Mouse (Mus musculus): ENCODE measurements around the gene Naaladl2. TPM values are rescaled to one million over a fixed set of nuclear protein-coding genes. Genes with fewer than 3 reads are reported as not detected.

Naaladl2 gene
- polyA plus RNA-seq, 1 experiment from 2014 or later, result 4.0 TPM

DNA sequence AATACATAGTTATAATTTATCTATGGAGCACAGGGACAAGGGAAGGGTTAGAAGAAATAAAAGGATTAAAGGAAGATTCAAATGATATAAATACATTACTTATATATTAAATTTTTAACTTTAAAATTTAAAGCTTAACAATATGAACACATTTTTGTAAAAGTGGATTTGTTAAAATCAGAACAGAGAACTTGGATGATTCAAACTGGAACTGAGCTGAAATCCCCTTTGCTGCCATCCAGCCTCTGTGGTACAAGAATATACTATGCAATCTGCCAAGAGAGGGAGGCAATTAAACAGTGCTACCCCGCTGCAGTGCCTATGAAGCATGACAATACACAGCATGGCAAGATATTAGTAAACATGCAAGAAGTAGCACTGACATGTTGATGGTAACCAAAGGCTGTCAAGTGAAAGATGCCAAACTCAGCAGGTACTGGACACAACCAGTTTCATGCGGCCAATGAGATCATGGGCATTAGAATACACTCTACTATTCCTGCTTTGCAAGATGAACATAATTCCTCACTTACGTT lies 238.6 kb downstream of the Naaladl2 start:
- H3K27ac ChIP-seq (ENCODE audit: low read depth, low read length), result no peak overlapping the region
- H3K4me2 ChIP-seq (replicated peaks; ENCODE audit: low read depth, low read length), result no peak overlapping the region
- no peak overlapping the region for H3K9ac ChIP-seq (ENCODE audit: low read depth, low read length)
- no peaks in the 10 kb centered on the region for H3K27me3 ChIP-seq (ENCODE audit: control insufficient read depth, insufficient read depth, low read length)
- no peaks in the 10 kb centered on the region for H3K9me3 ChIP-seq (ENCODE audit: control insufficient read depth, low read length)
- WGBS, result 91% methylated on average over 3 of the region's 3 CpGs
- no peak for ATAC-seq (ENCODE audit: low FRiP score, low TSS enrichment)
- no peak overlapping the region for H3K4me3 ChIP-seq (ENCODE audit: low read length)
- H3K4me1 ChIP-seq (ENCODE audit: control insufficient read depth, insufficient read depth, low read length), result no peaks in the 10 kb centered on the region
- H3K36me3 ChIP-seq (ENCODE audit: control insufficient read depth, insufficient read depth, low read length), result no peaks in the 10 kb centered on the region

DNA sequence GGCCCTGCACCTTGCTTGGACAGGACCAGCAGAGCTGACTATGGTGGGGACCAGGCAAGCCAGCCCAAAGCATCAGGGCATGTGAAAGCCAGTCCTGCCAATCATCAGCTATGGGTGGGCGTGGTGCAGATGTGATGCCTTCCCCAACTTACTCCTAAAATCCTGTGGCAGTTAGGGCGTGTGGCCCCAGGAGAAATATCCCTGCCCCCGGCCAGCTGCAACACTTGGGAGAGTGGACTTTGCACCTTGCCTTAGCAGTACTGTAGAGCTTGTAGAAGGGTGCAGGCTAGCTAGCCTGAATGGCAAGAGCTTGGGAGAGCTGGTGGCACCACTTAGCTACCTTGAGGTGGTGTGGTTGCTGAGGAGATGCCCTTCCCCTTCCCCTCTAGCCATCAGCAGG lies 255.3 kb downstream of the Naaladl2 start:
- Histone ChIP-seq H3K36me3 (ENCODE audit: control insufficient read depth, insufficient read depth, low read length) (no peaks in the 10 kb centered on the region), H3K9ac (ENCODE audit: low read depth, low read length) (no peak overlapping the region), H3K9me3 (ENCODE audit: control insufficient read depth, low read length) (no peaks in the 10 kb centered on the region), H3K4me3 (ENCODE audit: low read length) (no peak overlapping the region), H3K27ac (ENCODE audit: low read depth, low read length) (no peak overlapping the region), H3K4me1 (ENCODE audit: control insufficient read depth, insufficient read depth, low read length) (no peaks in the 10 kb centered on the region), H3K4me2 (replicated peaks; ENCODE audit: low read depth, low read length) (no peak overlapping the region), H3K27me3 (ENCODE audit: control insufficient read depth, insufficient read depth, low read length) (no peaks in the 10 kb centered on the region)
- 91% methylated on average over 3 of the region's 3 CpGs for WGBS
- ATAC-seq (ENCODE audit: low FRiP score, low TSS enrichment), result no peak

DNA sequence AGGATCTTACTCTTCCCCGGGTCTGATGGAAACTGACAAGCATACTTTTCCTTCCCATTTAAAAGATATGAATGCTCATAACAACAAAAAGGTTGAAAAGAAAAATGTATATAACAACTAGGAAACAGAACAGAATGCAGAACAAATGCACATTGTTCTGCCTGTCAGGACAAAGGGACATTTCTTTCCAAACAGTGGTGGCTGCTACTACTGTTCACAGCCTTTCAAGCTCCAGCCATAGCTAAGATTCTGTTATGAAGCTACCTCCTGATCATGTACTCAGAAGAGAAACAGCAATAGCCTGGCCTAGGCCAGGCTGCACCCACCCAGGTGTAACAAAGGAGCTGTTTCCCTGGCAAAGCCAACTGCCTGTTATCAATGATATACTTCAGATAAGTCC lies 271.8 kb downstream of the Naaladl2 start:
- H3K4me3 ChIP-seq (ENCODE audit: low read length), result no peak overlapping the region
- H3K36me3 ChIP-seq (ENCODE audit: control insufficient read depth, insufficient read depth, low read length), result no peaks in the 10 kb centered on the region
- no peak for ATAC-seq (ENCODE audit: low FRiP score, low TSS enrichment)
- no peak overlapping the region for H3K4me2 ChIP-seq (replicated peaks; ENCODE audit: low read depth, low read length)
- H3K27me3 ChIP-seq (ENCODE audit: control insufficient read depth, insufficient read depth, low read length), result no peaks in the 10 kb centered on the region
- H3K9me3 ChIP-seq (ENCODE audit: control insufficient read depth, low read length), result no peaks in the 10 kb centered on the region
- no peak overlapping the region for H3K27ac ChIP-seq (ENCODE audit: low read depth, low read length)
- WGBS, result 80% methylated on average over 1 of the region's 1 CpGs
- no peaks in the 10 kb centered on the region for H3K4me1 ChIP-seq (ENCODE audit: control insufficient read depth, insufficient read depth, low read length)
- H3K9ac ChIP-seq (ENCODE audit: low read depth, low read length), result no peak overlapping the region

DNA sequence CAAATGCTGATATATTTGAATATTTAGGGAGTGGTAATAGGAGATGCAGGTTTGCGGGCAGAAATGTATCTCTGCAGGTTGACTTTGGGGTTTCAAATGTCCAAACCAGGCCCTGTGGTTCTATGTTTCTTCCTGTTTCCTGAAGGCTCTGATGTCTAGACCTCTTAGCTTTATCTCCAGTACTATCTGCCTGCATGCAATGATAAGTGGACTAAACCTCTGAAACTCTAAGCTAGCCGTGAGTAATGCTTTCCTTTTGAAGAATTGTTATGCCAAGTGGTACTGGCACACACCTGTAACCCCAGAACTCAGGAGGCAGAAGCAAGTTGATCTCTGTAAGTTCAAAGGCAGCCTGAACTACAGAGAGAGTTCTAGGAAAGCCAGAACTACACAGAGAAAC lies 291.1 kb downstream of the Naaladl2 start:
- Histone ChIP-seq H3K4me1 (ENCODE audit: control insufficient read depth, insufficient read depth, low read length) (no peaks in the 10 kb centered on the region), H3K9me3 (ENCODE audit: control insufficient read depth, low read length) (no peaks in the 10 kb centered on the region), H3K27ac (ENCODE audit: low read depth, low read length) (no peak overlapping the region), H3K9ac (ENCODE audit: low read depth, low read length) (no peak overlapping the region), H3K4me2 (replicated peaks; ENCODE audit: low read depth, low read length) (no peak overlapping the region), H3K27me3 (ENCODE audit: control insufficient read depth, insufficient read depth, low read length) (no peaks in the 10 kb centered on the region), H3K36me3 (ENCODE audit: control insufficient read depth, insufficient read depth, low read length) (no peaks in the 10 kb centered on the region), H3K4me3 (ENCODE audit: low read length) (no peak overlapping the region)
- no peak for ATAC-seq (ENCODE audit: low FRiP score, low TSS enrichment)
- WGBS, result 74% methylated on average over 2 of the region's 2 CpGs

DNA sequence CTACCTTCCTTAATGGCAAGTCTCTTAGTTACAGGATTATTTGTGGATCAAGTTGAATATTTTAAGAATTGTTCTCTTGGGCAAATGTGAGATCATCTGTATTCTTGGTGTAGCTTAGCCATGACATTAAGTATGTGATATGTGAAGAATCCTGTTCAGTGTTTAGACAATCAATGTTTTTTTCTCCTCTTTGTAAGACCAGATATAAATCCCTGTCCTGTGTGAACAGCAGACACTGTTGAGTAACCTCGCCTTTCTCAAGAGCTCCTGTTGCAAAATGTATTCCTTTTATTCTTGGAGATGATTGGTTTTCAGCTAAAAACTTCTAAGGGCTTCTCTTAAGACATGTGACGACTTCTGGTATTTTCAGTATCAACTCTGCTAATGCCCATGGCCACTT lies 347.3 kb downstream of the Naaladl2 start:
- Histone ChIP-seq H3K36me3 (ENCODE audit: control insufficient read depth, insufficient read depth, low read length) (no peaks in the 10 kb centered on the region), H3K27ac (ENCODE audit: low read depth, low read length) (no peak overlapping the region), H3K9ac (ENCODE audit: low read depth, low read length) (no peak overlapping the region), H3K27me3 (ENCODE audit: control insufficient read depth, insufficient read depth, low read length) (no peaks in the 10 kb centered on the region), H3K9me3 (ENCODE audit: control insufficient read depth, low read length) (no peaks in the 10 kb centered on the region), H3K4me1 (ENCODE audit: control insufficient read depth, insufficient read depth, low read length) (no peaks in the 10 kb centered on the region), H3K4me2 (replicated peaks; ENCODE audit: low read depth, low read length) (no peak overlapping the region), H3K4me3 (ENCODE audit: low read length) (no peak overlapping the region)
- ATAC-seq (ENCODE audit: low FRiP score, low TSS enrichment), result no peak
- 69% methylated on average over 2 of the region's 2 CpGs for WGBS

DNA sequence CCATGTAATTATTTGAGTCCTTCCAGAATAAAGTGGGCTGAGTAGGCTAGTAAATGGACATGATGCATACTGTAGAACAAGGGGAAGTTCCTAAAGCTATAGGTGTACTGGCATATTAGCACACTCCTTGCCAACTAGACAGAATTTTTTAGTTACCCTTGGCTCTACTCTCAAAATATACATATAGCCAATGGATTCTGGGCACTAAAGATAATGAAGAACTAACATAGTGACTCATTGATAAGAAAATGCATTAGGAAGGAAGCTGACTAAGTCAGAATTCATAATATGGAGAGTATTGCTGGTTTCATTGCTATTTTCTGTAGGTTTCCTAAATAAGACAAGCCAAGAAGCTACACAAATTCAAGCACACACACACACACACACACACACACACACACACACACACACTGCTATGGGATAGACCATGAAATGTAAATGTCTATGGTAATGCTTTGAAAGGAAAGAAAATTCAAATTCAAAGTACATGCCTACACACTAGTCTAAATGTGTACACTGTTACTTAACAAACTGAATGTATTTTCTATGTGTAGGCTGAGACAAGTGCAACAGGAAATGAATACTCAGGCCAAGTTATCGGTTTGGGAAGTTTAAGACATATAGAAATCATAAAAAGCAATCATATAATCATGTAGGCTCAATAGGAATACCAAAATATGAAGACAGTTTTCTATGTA lies 356.5 kb downstream of the Naaladl2 start:
- H3K4me2 ChIP-seq (replicated peaks; ENCODE audit: low read depth, low read length), result no peak overlapping the region
- no peaks in the 10 kb centered on the region for H3K36me3 ChIP-seq (ENCODE audit: control insufficient read depth, insufficient read depth, low read length)
- no peak overlapping the region for H3K9ac ChIP-seq (ENCODE audit: low read depth, low read length)
- no peaks in the 10 kb centered on the region for H3K9me3 ChIP-seq (ENCODE audit: control insufficient read depth, low read length)
- no peak for ATAC-seq (ENCODE audit: low FRiP score, low TSS enrichment)
- no peaks in the 10 kb centered on the region for H3K27me3 ChIP-seq (ENCODE audit: control insufficient read depth, insufficient read depth, low read length)
- no peaks in the 10 kb centered on the region for H3K4me1 ChIP-seq (ENCODE audit: control insufficient read depth, insufficient read depth, low read length)
- no peak overlapping the region for H3K27ac ChIP-seq (ENCODE audit: low read depth, low read length)
- 80% methylated on average over 1 of the region's 1 CpGs for WGBS
- H3K4me3 ChIP-seq (ENCODE audit: low read length), result no peak overlapping the region

DNA sequence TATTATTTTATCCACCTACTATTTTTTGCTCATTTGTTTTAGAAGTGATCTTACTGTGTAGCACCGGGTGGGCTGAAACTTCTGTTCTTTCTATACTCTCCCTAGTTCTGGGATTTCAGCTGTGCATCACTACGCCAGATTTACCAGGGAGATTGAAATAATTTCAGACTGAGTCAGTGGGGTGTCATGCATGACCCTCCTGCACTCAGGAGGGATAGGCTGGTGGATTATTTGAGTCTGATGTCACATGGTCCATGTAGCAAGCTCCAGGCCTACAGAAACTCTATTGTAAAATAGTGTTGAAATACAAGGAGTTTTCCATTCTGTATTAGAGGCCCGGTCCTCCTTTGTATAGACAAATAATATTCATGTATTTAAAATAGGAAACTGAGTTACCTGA lies 360.0 kb downstream of the Naaladl2 start:
- no peak for ATAC-seq (ENCODE audit: low FRiP score, low TSS enrichment)
- H3K4me2 ChIP-seq (replicated peaks; ENCODE audit: low read depth, low read length), result no peak overlapping the region
- no peak overlapping the region for H3K27ac ChIP-seq (ENCODE audit: low read depth, low read length)
- no peaks in the 10 kb centered on the region for H3K27me3 ChIP-seq (ENCODE audit: control insufficient read depth, insufficient read depth, low read length)
- no peak overlapping the region for H3K9ac ChIP-seq (ENCODE audit: low read depth, low read length)
- no peaks in the 10 kb centered on the region for H3K9me3 ChIP-seq (ENCODE audit: control insufficient read depth, low read length)
- no peak overlapping the region for H3K4me3 ChIP-seq (ENCODE audit: low read length)
- H3K36me3 ChIP-seq (ENCODE audit: control insufficient read depth, insufficient read depth, low read length), result no peaks in the 10 kb centered on the region
- 82% methylated on average over 3 of the region's 3 CpGs for WGBS
- no peaks in the 10 kb centered on the region for H3K4me1 ChIP-seq (ENCODE audit: control insufficient read depth, insufficient read depth, low read length)

DNA sequence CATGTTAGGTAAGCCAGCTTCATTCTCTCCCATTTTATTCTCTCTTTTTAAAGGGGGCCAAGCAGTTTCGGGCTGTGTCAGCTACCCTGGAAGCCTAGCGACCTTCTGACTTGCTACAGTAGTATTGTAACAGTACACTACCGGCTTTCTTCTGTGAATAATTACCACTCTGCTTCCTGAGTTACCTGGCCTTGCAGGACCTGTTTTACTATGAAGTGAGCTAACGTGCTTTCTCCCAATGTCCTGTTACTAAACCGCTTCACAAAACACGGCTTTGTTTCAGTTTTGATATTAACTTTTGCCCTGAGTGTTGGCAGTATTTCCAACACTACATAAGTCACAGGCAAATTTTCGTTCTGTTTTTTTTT lies 360.6 kb downstream of the Naaladl2 start:
- peak overlapping the region; percentile 71; the same call in 1 of the 2 replicates for H3K27ac ChIP-seq (ENCODE audit: low read depth, low read length)
- H3K4me2 ChIP-seq (replicated peaks; ENCODE audit: low read depth, low read length), result peak overlapping the region; percentile 8; the same call in 1 of the 2 replicates
- H3K27me3 ChIP-seq (ENCODE audit: control insufficient read depth, insufficient read depth, low read length), result no peaks in the 10 kb centered on the region
- H3K4me3 ChIP-seq (ENCODE audit: low read length), result peak overlapping the region; percentile 21; the same call in 1 of the 2 replicates
- H3K9ac ChIP-seq (ENCODE audit: low read depth, low read length), result peak overlapping the region; percentile 28; the same call in 1 of the 2 replicates
- H3K36me3 ChIP-seq (ENCODE audit: control insufficient read depth, insufficient read depth, low read length), result no peaks in the 10 kb centered on the region
- 44% methylated on average over 7 of the region's 7 CpGs for WGBS
- no peaks in the 10 kb centered on the region for H3K9me3 ChIP-seq (ENCODE audit: control insufficient read depth, low read length)
- ATAC-seq (ENCODE audit: low FRiP score, low TSS enrichment), result peak; percentile 81
- H3K4me1 ChIP-seq (ENCODE audit: control insufficient read depth, insufficient read depth, low read length), result no peaks in the 10 kb centered on the region

DNA sequence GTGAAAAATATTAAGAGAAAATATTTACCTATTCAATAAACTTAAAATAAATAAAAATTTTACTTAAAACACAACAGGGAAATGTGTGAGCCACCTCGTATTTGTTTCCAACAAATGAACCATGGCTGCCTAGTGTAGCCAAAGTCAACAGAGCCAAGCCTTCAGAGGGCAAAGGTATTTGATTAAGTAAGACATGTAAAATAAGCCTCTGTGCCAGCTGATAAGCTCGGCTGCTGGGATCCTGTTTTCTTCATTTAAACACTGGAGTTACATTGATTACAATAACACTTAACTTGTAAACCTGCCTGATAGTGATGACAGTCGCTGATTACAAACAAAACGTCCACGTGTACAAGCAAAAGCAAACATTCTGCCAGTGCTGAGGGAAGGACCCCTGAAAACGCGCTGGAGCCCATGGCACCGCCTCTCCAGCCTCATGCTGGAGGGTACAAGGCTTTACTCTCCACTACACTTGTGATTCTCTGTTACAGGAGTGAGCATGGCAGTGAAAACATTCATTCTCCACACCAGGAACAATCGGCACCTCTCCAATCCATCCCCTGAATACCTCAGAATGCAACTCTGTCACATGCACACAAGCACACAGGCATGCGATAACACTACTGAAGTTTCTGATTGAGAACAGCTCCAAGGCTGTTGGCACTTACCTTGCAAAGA lies 361.1 kb downstream of the Naaladl2 start:
- Histone ChIP-seq H3K4me1 (ENCODE audit: control insufficient read depth, insufficient read depth, low read length) (no peaks in the 10 kb centered on the region), H3K27ac (ENCODE audit: low read depth, low read length) (peak overlapping the region; percentile 71), H3K9me3 (ENCODE audit: control insufficient read depth, low read length) (no peaks in the 10 kb centered on the region), H3K4me3 (ENCODE audit: low read length) (peak overlapping the region; percentile 21), H3K36me3 (ENCODE audit: control insufficient read depth, insufficient read depth, low read length) (no peaks in the 10 kb centered on the region), H3K9ac (ENCODE audit: low read depth, low read length) (peak overlapping the region; percentile 28; the same call in 1 of the 2 replicates), H3K27me3 (ENCODE audit: control insufficient read depth, insufficient read depth, low read length) (no peaks in the 10 kb centered on the region), H3K4me2 (replicated peaks; ENCODE audit: low read depth, low read length) (peak overlapping the region; percentile 8; the same call in 1 of the 2 replicates)
- ATAC-seq (ENCODE audit: low FRiP score, low TSS enrichment), result peak; percentile 60; the same call in 1 of the 2 replicates
- WGBS, result 49% methylated on average over 10 of the region's 10 CpGs

All from kidney, embryonic 14.5 days (tissue).